Mouse (Mus musculus) spleen, adult 2 months (tissue): Measurements from ENCODE around the gene Ugt1a1. TPM values are rescaled to one million over a fixed set of nuclear protein-coding genes. Genes with fewer than 3 reads are reported as not detected.

Experiments
- DNase-seq, 2 experiments: peaks; one replicate each; pipeline versions ENCODE4 v3.0.0 to v3.0.0-alpha.2; 2012 to 2021; ENCODE audit warnings: low spot score in 2 of 2, low read depth in 1 of 2
- H3K27ac ChIP-seq: fragments of 200-500 bp; 2 replicates; pipeline ENCODE4 v1.5.1; 2012; ENCODE audit warnings: low read length, inconsistent platforms; ENCODE audit not compliant: insufficient read depth
- H3K27me3 ChIP-seq: fragments of 200-500 bp; 2 replicates; pipeline ENCODE4 v1.6.1; 2012; ENCODE audit warnings: mild to moderate bottlenecking, moderate library complexity, low read length, inconsistent platforms; ENCODE audit not compliant: control insufficient read depth, insufficient read depth
- H3K36me3 ChIP-seq: fragments of 200-500 bp; 2 replicates; pipeline ENCODE4 v1.6.1; 2012; ENCODE audit warnings: mild to moderate bottlenecking, low read length, inconsistent platforms; ENCODE audit not compliant: control insufficient read depth, insufficient read depth
- H3K4me1 ChIP-seq: fragments of 200-500 bp; 2 replicates; pipeline ENCODE4 v1.6.1; 2011; ENCODE audit warnings: inconsistent platforms; ENCODE audit not compliant: control insufficient read depth, insufficient read depth, insufficient read length
- H3K4me3 ChIP-seq: fragments of 200-500 bp; 2 replicates; pipeline ENCODE4 v1.5.1; 2011; ENCODE audit warnings: mild to moderate bottlenecking, inconsistent platforms; ENCODE audit not compliant: insufficient read depth, insufficient read length; ENCODE audit errors: extremely low read depth
- CTCF ChIP-seq: fragments of 200-500 bp; IDR thresholded peaks from 2 replicates; pipeline ENCODE4 v1.5.1; 2011; ENCODE audit warnings: mild to moderate bottlenecking, inconsistent platforms; ENCODE audit not compliant: insufficient read depth, insufficient read length, insufficient replicate concordance; ENCODE audit errors: extremely low read depth
- POLR2A ChIP-seq: fragments of 200-500 bp; IDR thresholded peaks from 2 replicates; pipeline ENCODE4 v1.6.1; 2011; ENCODE audit warnings: low read depth, low read length, inconsistent platforms
- WGBS: fragments of 180-500 bp; shearing (Covaris S2); methylation state at CpG from one replicate; pipeline ENCODE4 v1.1.7; 2018; 5-methylcytosine and 5-hydroxymethylcytosine counted together
- polyA plus RNA-seq: library from polyadenylated mRNA; depleted of rRNA; stranded (reverse); fragments of >200 nt; gene quantifications from 2 replicates; pipeline ENCODE4 v1.2.3, GENCODE M21; 2012

Gene Ugt1a1
- polyA plus RNA-seq, 1 experiment, result 0.22 TPM

- H3K27me3 ChIP-seq, result no peaks in the 10 kb centered on the region
- 79% methylated on average over 2 of the region's 2 CpGs for WGBS
- no peaks in the 10 kb centered on the region for H3K36me3 ChIP-seq
- DNase-seq, result peak in 1 of 2 experiments; percentile 7
- no peaks in the 10 kb centered on the region for H3K4me1 ChIP-seq
- H3K4me3 ChIP-seq, result no peak overlapping the region
- no peak overlapping the region for H3K27ac ChIP-seq
- no peak for TF ChIP-seq POLR2A
- no peak for TF ChIP-seq CTCF
Observed at GRCm38 (mm10) chr1:88213766-88214461, 2.2 kb downstream of the Ugt1a1 start.

- 77% methylated on average over 2 of the region's 2 CpGs for WGBS
- H3K27ac ChIP-seq, result no peak overlapping the region
- no peaks in the 10 kb centered on the region for H3K36me3 ChIP-seq
- H3K27me3 ChIP-seq, result no peaks in the 10 kb centered on the region
- TF ChIP-seq CTCF (no peak), POLR2A (no peak)
- H3K4me3 ChIP-seq, result no peak overlapping the region
- no peak for DNase-seq
- no peaks in the 10 kb centered on the region for H3K4me1 ChIP-seq
Observed at GRCm38 (mm10) chr1:88214462-88214952, 2.7 kb downstream of the Ugt1a1 start.

- H3K27me3 ChIP-seq, result no peaks in the 10 kb centered on the region
- H3K4me1 ChIP-seq, result no peaks in the 10 kb centered on the region
- no peak for TF ChIP-seq CTCF
- TF ChIP-seq POLR2A, result no peak
- DNase-seq, result peak in 1 of 2 experiments; percentile 2
- 72% methylated on average over 10 of the region's 10 CpGs for WGBS
- H3K36me3 ChIP-seq, result no peaks in the 10 kb centered on the region
- H3K27ac ChIP-seq, result no peak overlapping the region
- no peak overlapping the region for H3K4me3 ChIP-seq
Observed at GRCm38 (mm10) chr1:88215466-88216380, 4.0 kb downstream of the Ugt1a1 start.

- no peak for TF ChIP-seq POLR2A
- no peak for TF ChIP-seq CTCF
- no peak for DNase-seq
- Histone ChIP-seq H3K4me3 (no peak overlapping the region), H3K36me3 (no peaks in the 10 kb centered on the region), H3K27ac (no peak overlapping the region), H3K4me1 (no peaks in the 10 kb centered on the region), H3K27me3 (no peaks in the 10 kb centered on the region)
- WGBS, result 57% methylated on average over 2 of the region's 2 CpGs
Observed at GRCm38 (mm10) chr1:88216551-88216950, 4.8 kb downstream of the Ugt1a1 start.

- WGBS, result 62% methylated on average over 2 of the region's 2 CpGs
- Histone ChIP-seq H3K27ac (no peak overlapping the region), H3K27me3 (no peaks in the 10 kb centered on the region), H3K36me3 (no peaks in the 10 kb centered on the region), H3K4me1 (no peaks in the 10 kb centered on the region), H3K4me3 (no peak overlapping the region)
- no peak for TF ChIP-seq POLR2A
- no peak for TF ChIP-seq CTCF
- DNase-seq, result no peak
Observed at GRCm38 (mm10) chr1:88217144-88217543, 5.4 kb downstream of the Ugt1a1 start.

GRCm38 (mm10) chr1:88217576-88217975 lies 5.8 kb downstream of the Ugt1a1 start:
- no peak overlapping the region for H3K27ac ChIP-seq
- H3K4me1 ChIP-seq, result no peaks in the 10 kb centered on the region
- H3K27me3 ChIP-seq, result no peaks in the 10 kb centered on the region
- no peaks in the 10 kb centered on the region for H3K36me3 ChIP-seq
- WGBS, result 36% methylated on average over 3 of the region's 3 CpGs
- H3K4me3 ChIP-seq, result no peak overlapping the region
- TF ChIP-seq CTCF (no peak), POLR2A (no peak)
- DNase-seq, result peak in 1 of 2 experiments; percentile 3
